Mouse (Mus musculus): Measurements from ENCODE around the gene Vmn1r37. TPM values are rescaled to one million over a fixed set of nuclear protein-coding genes. Genes with fewer than 3 reads are reported as not detected.
"Not testable (repeated sequence)": the region's sequence is repeated elsewhere in the genome, so short reads cannot be mapped to it uniquely, and the experiment has no call there.

Vmn1r37 gene
- polyA plus RNA-seq (2014; fragmentation: Nextera tagmentation; extraction: Ambion mirVana) = not detected in 2 replicates

GRCm38 (mm10) chr6:66729082-66729481 lies at the start of gene Vmn1r37:
Gene Vmn1r37 (plus strand): TSS chr6:66729382.
- H3K4me1 ChIP-seq (ENCODE audit: control insufficient read depth in 2 of 2, insufficient read depth in 2 of 2, low read length in 2 of 2); H3K27ac ChIP-seq (replicated peaks in 1 of 2; ENCODE audit: control insufficient read depth in 1 of 2, insufficient read depth in 1 of 2, low read depth in 2 of 2, low read length in 2 of 2); H3K4me2 ChIP-seq (ENCODE audit: low read length); H3K9me3 ChIP-seq (ENCODE audit: control insufficient read depth, low read length); H3K36me3 ChIP-seq (ENCODE audit: control insufficient read depth, insufficient read depth, low read length); ATAC-seq (ENCODE audit: insufficient number of reproducible peaks, insufficient read depth, low FRiP score, low read depth); H3K4me3 ChIP-seq (ENCODE audit: control insufficient read depth in 1 of 2, insufficient read depth in 1 of 2, low read depth in 1 of 2, low read length in 2 of 2); H3K27me3 ChIP-seq (ENCODE audit: control insufficient read depth, insufficient read depth, low read length); H3K9ac ChIP-seq (ENCODE audit: low read length): not testable (repeated sequence)

DNA sequence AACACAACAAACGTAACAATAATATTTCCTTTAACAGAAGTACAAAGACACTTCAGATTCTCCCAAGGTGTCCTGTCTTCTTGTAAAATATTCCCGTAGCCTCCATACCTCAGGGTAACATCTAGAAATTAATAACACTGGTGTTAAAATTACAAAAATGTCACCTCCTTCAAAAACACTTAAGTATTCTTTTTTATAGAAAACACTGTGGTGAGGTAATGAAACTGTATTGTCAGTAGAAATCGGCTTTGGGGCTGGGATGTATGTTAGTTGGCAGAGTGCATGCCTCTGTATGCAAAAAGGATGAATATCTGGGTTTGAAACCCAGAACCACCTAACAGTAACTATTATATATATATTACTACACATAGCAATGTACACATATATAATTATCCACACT lies 43.4 kb upstream of the Vmn1r37 start, which contains the start of gene Vmn1r35:
Vmn1r35 (minus strand) TSS at position 101 of the 400 bp plus-strand sequence.
- Histone ChIP-seq H3K27ac (replicated peaks in 1 of 2; ENCODE audit: control insufficient read depth in 1 of 2, insufficient read depth in 1 of 2, low read depth in 2 of 2, low read length in 2 of 2) (no peak within 1 kb of the TSS), H3K36me3 (ENCODE audit: control insufficient read depth, insufficient read depth, low read length) (no peaks in the 10 kb centered on the region), H3K4me1 (ENCODE audit: control insufficient read depth in 2 of 2, insufficient read depth in 2 of 2, low read length in 2 of 2) (no peaks in the 10 kb centered on the region), H3K9me3 (ENCODE audit: control insufficient read depth, low read length) (no peaks in the 10 kb centered on the region), H3K27me3 (ENCODE audit: control insufficient read depth, insufficient read depth, low read length) (no peaks in the 10 kb centered on the region), H3K4me2 (ENCODE audit: low read length) (no peak within 1 kb of the TSS), H3K4me3 (ENCODE audit: control insufficient read depth in 1 of 2, insufficient read depth in 1 of 2, low read depth in 1 of 2, low read length in 2 of 2) (no peak within 1 kb of the TSS), H3K9ac (ENCODE audit: low read length) (no peak within 1 kb of the TSS)
- no peak for ATAC-seq (ENCODE audit: insufficient number of reproducible peaks, insufficient read depth, low FRiP score, low read depth)
- WGBS = 74% methylated on average over 3 of the region's 3 CpGs

DNA sequence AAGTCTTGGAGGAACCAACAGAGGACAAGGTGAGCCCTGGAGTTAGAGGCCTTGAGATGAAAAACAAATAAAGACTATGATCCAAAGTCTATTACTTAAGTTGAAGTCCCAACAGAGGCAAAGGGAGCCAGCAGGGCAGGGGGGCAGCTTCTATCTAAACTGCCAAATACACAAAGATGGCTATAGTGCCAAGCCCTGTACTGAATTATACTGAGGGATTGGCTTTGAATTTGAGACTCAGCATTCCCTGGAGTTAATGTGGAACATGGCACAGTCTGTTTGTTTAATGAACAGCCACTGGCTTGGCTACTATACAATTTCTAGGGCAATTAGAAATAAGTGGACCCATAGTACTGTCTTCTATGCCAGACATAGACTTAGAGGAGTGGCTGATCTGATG lies 20.3 kb upstream of the Vmn1r37 start:
- H3K4me1 ChIP-seq (ENCODE audit: control insufficient read depth in 2 of 2, insufficient read depth in 2 of 2, low read length in 2 of 2) = no peaks in the 10 kb centered on the region
- H3K9ac ChIP-seq (ENCODE audit: low read length) = no peak overlapping the region
- no peak overlapping the region for H3K4me3 ChIP-seq (ENCODE audit: control insufficient read depth in 1 of 2, insufficient read depth in 1 of 2, low read depth in 1 of 2, low read length in 2 of 2)
- no peaks in the 10 kb centered on the region for H3K9me3 ChIP-seq (ENCODE audit: control insufficient read depth, low read length)
- H3K27ac ChIP-seq (replicated peaks in 1 of 2; ENCODE audit: control insufficient read depth in 1 of 2, insufficient read depth in 1 of 2, low read depth in 2 of 2, low read length in 2 of 2) = no peak overlapping the region
- no peak overlapping the region for H3K4me2 ChIP-seq (ENCODE audit: low read length)
- ATAC-seq (ENCODE audit: insufficient number of reproducible peaks, insufficient read depth, low FRiP score, low read depth) = no peak
- H3K36me3 ChIP-seq (ENCODE audit: control insufficient read depth, insufficient read depth, low read length) = no peaks in the 10 kb centered on the region
- H3K27me3 ChIP-seq (ENCODE audit: control insufficient read depth, insufficient read depth, low read length) = no peaks in the 10 kb centered on the region

- 54% methylated on average over 3 of the region's 3 CpGs for WGBS
- Histone ChIP-seq H3K27ac (replicated peaks in 1 of 2; ENCODE audit: control insufficient read depth in 1 of 2, insufficient read depth in 1 of 2, low read depth in 2 of 2, low read length in 2 of 2) (no peak overlapping the region), H3K4me1 (ENCODE audit: control insufficient read depth in 2 of 2, insufficient read depth in 2 of 2, low read length in 2 of 2) (no peaks in the 10 kb centered on the region), H3K4me3 (ENCODE audit: control insufficient read depth in 1 of 2, insufficient read depth in 1 of 2, low read depth in 1 of 2, low read length in 2 of 2) (no peak overlapping the region), H3K9ac (ENCODE audit: low read length) (no peak overlapping the region), H3K27me3 (ENCODE audit: control insufficient read depth, insufficient read depth, low read length) (no peaks in the 10 kb centered on the region), H3K9me3 (ENCODE audit: control insufficient read depth, low read length) (no peaks in the 10 kb centered on the region), H3K4me2 (ENCODE audit: low read length) (no peak overlapping the region), H3K36me3 (ENCODE audit: control insufficient read depth, insufficient read depth, low read length) (no peaks in the 10 kb centered on the region)
- ATAC-seq (ENCODE audit: insufficient number of reproducible peaks, insufficient read depth, low FRiP score, low read depth) = no peak
Observed at GRCm38 (mm10) chr6:66713854-66714253, 15.3 kb upstream of the Vmn1r37 start.

GRCm38 (mm10) chr6:66719068-66719467 lies 10.1 kb upstream of the Vmn1r37 start, which contains the start of gene Vmn1r36:
Gene Vmn1r36 (minus strand): TSS chr6:66719168.
- H3K9ac ChIP-seq (ENCODE audit: low read length); H3K9me3 ChIP-seq (ENCODE audit: control insufficient read depth, low read length); ATAC-seq (ENCODE audit: insufficient number of reproducible peaks, insufficient read depth, low FRiP score, low read depth); H3K4me1 ChIP-seq (ENCODE audit: control insufficient read depth in 2 of 2, insufficient read depth in 2 of 2, low read length in 2 of 2); H3K4me2 ChIP-seq (ENCODE audit: low read length); H3K36me3 ChIP-seq (ENCODE audit: control insufficient read depth, insufficient read depth, low read length); H3K4me3 ChIP-seq (ENCODE audit: control insufficient read depth in 1 of 2, insufficient read depth in 1 of 2, low read depth in 1 of 2, low read length in 2 of 2); H3K27ac ChIP-seq (replicated peaks in 1 of 2; ENCODE audit: control insufficient read depth in 1 of 2, insufficient read depth in 1 of 2, low read depth in 2 of 2, low read length in 2 of 2); H3K27me3 ChIP-seq (ENCODE audit: control insufficient read depth, insufficient read depth, low read length): not testable (repeated sequence)
- 51% methylated on average over 2 of the region's 2 CpGs for whole genome bisulfite sequencing

- not testable (repeated sequence) for H3K27ac ChIP-seq (replicated peaks in 1 of 2; ENCODE audit: control insufficient read depth in 1 of 2, insufficient read depth in 1 of 2, low read depth in 2 of 2, low read length in 2 of 2); H3K36me3 ChIP-seq (ENCODE audit: control insufficient read depth, insufficient read depth, low read length); H3K4me3 ChIP-seq (ENCODE audit: control insufficient read depth in 1 of 2, insufficient read depth in 1 of 2, low read depth in 1 of 2, low read length in 2 of 2); ATAC-seq (ENCODE audit: insufficient number of reproducible peaks, insufficient read depth, low FRiP score, low read depth); H3K27me3 ChIP-seq (ENCODE audit: control insufficient read depth, insufficient read depth, low read length); H3K4me2 ChIP-seq (ENCODE audit: low read length); H3K4me1 ChIP-seq (ENCODE audit: control insufficient read depth in 2 of 2, insufficient read depth in 2 of 2, low read length in 2 of 2); H3K9me3 ChIP-seq (ENCODE audit: control insufficient read depth, low read length); H3K9ac ChIP-seq (ENCODE audit: low read length)
Observed at GRCm38 (mm10) chr6:66782527-66782926, 53.3 kb downstream of the Vmn1r37 start, which contains the start of gene Vmn1r38. Gene Vmn1r38 (minus strand): TSS chr6:66782627.

Other genes starting within 250 kb of the Vmn1r37 start
- gene Mad2l1, start 194.0 kb upstream of the Vmn1r37 start, polyA plus RNA-seq (2014; fragmentation: Nextera tagmentation; extraction: Ambion mirVana) = 67.0 and 70.3 TPM in 2 replicates
- 0.07 TPM in 1 of 2 replicates, not detected in the other for gene Vmn1r32, start 169.3 kb upstream of the Vmn1r37 start, polyA plus RNA-seq (2014; fragmentation: Nextera tagmentation; extraction: Ambion mirVana)
- not detected in 2 replicates for gene Vmn1r33, start 111.1 kb upstream of the Vmn1r37 start, polyA plus RNA-seq (2014; fragmentation: Nextera tagmentation; extraction: Ambion mirVana)
- gene Vmn1r34, start 85.5 kb upstream of the Vmn1r37 start, polyA plus RNA-seq (2014; fragmentation: Nextera tagmentation; extraction: Ambion mirVana) = not detected in 2 replicates
- not detected in 2 replicates for gene Vmn1r35, start 43.5 kb upstream of the Vmn1r37 start, polyA plus RNA-seq (2014; fragmentation: Nextera tagmentation; extraction: Ambion mirVana)
- gene Vmn1r36, start 10.2 kb upstream of the Vmn1r37 start, polyA plus RNA-seq (2014; fragmentation: Nextera tagmentation; extraction: Ambion mirVana) = not detected in 2 replicates
- gene Vmn1r38, start 53.2 kb downstream of the Vmn1r37 start, polyA plus RNA-seq (2014; fragmentation: Nextera tagmentation; extraction: Ambion mirVana) = not detected in 2 replicates
- gene Vmn1r39, start 81.2 kb downstream of the Vmn1r37 start, polyA plus RNA-seq (2014; fragmentation: Nextera tagmentation; extraction: Ambion mirVana) = not detected in 2 replicates
- 72.4 and 73.9 TPM in 2 replicates for gene Gng12, start 167.0 kb downstream of the Vmn1r37 start, polyA plus RNA-seq (2014; fragmentation: Nextera tagmentation; extraction: Ambion mirVana)

Data from heart, embryonic 14.5 days (tissue).